Mouse (Mus musculus) urinary bladder, postnatal 4 days (tissue): ENCODE data around the gene Hikeshi.

Source experiments
- DNase-seq, 2 experiments: peaks; one replicate each; pipeline ENCODE4 v3.0.0; 2021 to 2022; ENCODE audit warnings: low spot score in 2 of 2

The Hikeshi gene

DNA sequence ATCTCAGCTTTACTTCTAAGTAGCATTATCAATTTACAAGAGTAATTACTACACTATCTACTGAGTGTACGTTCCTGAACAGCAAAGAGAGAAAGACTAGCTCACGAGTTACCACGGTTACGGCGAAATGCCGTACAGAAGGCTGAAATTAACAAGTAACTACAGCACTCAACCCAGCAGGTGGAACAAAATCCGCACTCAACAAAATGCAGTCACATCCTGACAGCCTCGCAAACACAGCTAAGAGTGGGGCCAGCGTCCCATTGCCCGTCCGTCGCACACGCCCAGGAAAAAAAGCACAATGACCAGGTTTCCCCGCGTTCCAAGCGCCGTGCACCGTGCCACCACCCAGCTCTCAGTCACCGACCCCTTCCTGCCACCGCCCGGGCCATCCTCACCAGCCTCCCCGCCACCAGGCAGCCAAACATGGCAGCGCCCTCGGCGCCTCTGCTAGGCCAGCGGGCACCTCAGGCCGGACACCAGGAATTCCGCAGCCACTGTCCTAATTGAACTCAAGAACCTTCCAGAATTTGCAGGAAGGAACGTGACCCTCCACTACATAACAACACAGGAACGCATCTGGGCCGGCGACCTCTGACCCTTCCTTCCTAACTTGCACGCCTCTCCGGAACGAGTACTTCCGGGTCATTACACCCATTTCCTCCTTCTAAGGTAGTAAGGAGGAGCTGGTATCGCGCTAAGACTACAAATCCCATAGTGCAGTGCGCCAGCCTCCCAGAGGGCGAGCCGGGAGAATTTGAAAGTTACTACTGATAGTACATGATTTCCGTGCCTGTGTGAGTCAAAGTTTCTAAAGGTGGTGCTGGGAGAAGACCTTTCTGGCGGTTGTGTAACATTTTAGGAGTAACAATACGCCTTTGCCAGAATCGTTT lies at the start of gene Hikeshi:
Gene Hikeshi, minus strand, starts transcription at position 634 of the 893 bp plus-strand sequence.
- peak; percentile 83 to 92 for DNase-seq

DNA sequence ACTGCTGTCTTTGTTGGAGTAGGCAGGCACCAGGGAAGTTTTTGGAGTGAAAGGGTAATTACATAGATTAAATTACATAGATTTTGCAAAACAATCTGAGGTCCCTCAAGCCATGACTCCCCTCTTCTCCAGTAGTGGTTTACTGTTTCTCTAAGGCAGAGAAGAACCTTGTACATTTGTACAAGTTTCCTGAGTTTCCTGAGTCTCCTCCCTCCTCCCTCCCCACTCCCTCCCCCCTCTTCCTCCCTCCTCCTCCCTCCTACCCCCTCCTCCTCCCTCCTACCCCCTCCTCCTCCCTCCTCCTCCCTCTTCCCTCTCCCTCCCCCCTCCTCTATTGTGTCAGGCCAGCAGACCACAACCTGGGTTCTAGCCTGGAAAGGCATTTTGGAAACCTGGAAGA lies 43.4 kb upstream of the Hikeshi start:
- no peak for DNase-seq

- no peak for DNase-seq
These were observed 42.4 kb upstream of the Hikeshi start for GRCm38 (mm10) chr7:89983441-89983840.

DNA sequence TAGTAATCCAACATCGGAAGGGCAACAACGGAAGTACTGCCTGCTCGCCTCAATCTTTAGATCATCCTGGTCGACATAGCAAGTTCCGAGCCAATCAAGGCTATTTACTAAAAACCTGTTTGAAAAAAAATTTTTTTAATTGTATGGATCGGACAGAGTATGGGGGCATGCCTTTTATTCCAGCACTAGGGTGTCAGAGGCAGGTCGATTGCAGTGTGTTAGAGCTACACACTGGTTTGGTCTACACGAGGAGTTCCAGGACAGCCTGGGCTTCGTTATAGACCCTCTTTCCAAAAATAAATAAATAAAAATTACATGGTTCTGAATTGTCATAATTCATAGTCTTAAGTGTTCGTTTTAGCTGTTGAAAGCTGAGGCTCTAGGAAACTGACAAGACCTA lies 40.6 kb upstream of the Hikeshi start:
- no peak for DNase-seq

- DNase-seq = peak; percentile 95 to 96
These were observed 39.8 kb upstream of the Hikeshi start, which contains the start of gene Eed for GRCm38 (mm10) chr7:89980485-89981422. Eed (minus strand) TSS chr7:89980983.

DNA sequence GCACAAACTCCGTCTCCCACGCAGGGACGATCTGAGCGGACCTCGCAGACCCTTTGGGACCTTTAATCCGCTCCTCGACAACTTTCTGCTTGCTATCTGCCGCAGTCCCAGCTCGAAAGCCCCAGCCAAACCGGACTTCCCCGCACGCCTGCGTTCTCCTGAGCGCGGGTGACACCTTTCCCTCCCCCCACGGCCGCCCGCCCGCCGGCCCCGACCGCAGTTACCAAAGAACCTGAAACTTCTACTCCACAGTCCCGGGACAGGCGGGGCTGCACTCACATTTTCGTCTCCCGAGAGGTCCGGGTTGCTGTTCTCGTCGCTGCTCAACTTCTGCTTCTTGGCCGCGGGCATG lies 39.1 kb upstream of the Hikeshi start:
- no peak for DNase-seq

GRCm38 (mm10) chr7:89979432-89980130 lies 38.6 kb upstream of the Hikeshi start:
- DNase-seq = no peak

DNA sequence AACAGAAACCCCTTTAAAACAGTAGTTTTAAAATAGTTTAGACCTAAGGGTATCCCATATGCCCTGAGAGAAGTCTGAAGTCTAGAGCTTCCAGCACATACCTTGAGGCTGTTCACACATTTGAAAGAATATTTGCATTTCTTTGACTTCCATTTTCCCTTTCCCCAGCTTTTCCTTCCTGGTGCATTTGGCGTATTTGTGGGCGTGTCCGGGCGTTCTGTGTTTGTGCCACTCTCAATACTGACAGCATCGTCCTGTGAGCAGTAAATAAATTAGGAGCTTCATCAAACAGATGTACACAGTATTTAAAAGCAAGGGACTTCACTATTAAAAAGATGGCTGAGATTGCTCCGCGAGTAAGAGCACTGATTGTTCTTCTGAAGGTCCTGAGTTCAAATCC lies 35.8 kb upstream of the Hikeshi start:
- DNase-seq = no peak

DNA sequence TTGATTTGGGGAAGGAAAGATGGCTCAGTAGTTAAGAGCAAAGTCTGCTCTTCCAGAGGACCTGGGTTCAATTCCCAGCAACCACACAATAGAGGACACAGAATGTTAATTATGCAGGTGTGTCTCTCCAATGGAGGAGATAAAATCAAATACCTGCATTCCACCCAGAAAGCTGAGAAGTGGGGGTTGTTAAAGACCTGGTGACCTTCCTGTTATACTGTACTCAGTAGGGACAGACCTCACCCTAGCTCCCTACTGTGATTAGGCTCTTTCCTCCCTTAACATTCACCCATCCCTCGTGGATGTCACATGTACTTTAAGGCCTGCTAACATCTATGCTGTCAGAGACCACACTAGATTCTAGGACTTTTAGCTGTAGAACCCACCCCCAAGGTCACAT lies 34.6 kb upstream of the Hikeshi start:
- no peak for DNase-seq

DNA sequence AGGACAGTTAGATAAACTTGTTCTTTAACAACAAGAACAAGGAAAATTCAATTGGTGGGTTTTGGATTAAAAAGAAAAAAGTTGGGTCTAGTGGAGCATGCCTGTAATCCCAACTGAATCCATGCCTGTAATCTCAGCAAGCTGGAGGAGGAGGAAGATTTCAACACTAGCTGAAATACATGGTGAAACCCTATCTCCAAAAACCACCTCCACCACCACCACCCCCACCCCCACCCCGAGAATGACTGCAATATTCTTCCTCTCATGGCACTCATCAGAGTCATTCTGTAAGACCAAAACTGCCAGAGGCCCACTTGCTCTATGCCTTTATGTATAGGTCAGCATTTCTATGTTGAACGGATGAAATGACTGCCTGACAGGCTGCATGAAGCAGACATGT lies 26.2 kb upstream of the Hikeshi start:
- no peak for DNase-seq

DNA sequence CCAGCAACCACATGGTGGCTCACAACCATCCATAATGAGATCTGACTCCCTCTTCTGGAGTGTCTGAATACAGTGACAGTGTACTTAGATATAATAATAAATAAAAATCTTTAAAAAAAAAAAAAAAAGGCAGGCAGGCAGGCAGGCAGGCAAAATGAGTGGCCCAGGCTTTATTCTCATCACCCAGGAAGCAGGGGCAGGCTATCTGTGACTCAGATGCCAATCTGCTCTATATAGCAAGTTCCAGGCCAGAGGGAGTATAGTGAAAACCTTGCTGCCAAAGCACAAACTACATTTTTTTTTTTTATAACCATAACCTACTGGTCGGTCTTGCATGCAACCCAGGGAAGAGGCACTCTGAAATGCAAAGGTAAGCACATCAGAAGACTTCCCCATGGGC lies 25.8 kb upstream of the Hikeshi start:
- no peak for DNase-seq

DNA sequence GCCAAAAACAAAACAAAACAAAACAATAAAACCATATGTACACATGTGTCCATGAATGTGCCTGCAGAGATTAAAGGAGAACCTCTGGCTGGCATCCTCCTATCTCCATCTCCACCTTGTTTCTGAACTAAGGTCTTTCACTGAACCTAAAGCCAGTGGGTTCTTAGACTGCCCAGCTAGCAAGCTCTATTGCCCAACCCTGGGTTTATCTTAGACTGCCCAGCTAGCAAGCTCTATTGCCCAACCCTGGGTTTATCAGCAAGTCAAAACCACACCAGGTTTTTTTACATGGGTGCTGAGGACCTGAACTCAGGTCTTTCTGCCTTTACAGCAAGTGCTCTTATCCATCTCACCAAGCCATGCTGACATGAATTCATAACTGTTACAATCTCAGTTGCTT lies 22.1 kb upstream of the Hikeshi start:
- no peak for DNase-seq

- DNase-seq = no peak
These were observed 16.3 kb upstream of the Hikeshi start for GRCm38 (mm10) chr7:89957300-89957699.

GRCm38 (mm10) chr7:89954261-89954660 lies 13.3 kb upstream of the Hikeshi start:
- no peak for DNase-seq

- DNase-seq = no peak
These were observed 8.4 kb upstream of the Hikeshi start for GRCm38 (mm10) chr7:89949403-89949802.

GRCm38 (mm10) chr7:89948026-89948425 lies 7.0 kb upstream of the Hikeshi start:
- no peak for DNase-seq

DNA sequence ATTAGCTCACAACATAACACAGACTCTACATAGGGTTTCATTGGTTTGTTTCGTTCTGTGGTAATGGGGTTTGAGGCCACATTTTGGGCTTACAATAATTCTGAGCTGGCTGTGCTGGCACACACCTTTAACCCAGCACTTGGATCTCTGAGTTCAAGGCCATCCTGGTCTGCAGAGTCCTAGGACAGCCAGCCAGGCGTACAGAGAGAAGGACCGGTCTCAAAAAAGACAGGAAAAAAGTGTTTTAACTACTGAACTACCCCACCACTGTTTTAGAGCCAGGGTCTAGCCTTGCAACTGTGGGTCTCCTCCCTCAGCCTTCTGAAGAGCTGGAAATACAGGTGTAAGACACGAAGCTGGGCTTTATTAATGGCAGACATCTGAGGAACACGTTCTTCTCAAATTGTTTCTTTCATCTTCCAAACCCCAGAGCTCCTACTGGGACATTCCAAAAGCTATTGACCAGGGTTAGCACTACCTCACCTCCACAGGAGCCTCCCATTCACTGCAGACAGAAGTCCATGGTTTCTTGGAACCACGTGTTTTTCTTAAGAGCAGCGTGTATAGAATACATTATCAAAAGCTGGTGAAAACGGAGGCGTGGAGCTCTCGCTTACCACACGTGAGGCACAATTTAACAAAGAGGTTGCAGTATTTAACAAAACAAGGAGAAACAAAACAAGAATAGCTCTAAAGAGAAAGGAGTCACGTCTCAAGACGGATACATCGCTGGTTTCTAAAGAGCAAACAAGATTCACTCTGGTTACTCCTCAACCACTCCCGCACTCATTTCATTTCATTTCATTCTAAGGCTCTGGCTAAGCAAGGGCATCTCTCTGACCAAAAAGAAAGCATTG lies 1.3 kb downstream of the Hikeshi start:
- DNase-seq = no peak

GRCm38 (mm10) chr7:89923441-89924180 lies 17.4 kb downstream of the Hikeshi start:
- DNase-seq = no peak

DNA sequence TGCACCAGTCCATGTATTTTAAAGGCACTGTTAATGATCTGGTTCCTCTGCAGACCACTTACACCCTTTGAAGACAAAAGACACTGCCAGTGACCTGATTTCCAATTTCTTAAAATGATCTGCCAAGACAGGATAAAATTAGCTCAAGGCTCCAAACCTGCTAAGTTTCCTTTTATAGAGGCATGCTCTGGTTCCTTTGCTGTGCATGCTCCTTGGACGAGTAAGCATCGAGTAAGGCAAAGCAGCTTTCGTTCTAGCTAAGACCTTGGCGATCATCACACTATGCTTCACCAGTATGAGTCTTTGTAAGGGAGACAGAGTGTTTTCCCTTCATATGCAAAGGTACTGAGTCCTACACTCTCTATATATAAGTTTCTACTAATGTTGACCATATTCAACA lies 23.2 kb downstream of the Hikeshi start:
- DNase-seq = no peak

GRCm38 (mm10) chr7:89916711-89917110 lies 24.3 kb downstream of the Hikeshi start:
- DNase-seq = no peak
